Mouse (Mus musculus) gastrocnemius, adult 18-20 months (tissue): ENCODE measurements around the gene Atp1a4. TPM values are rescaled to one million over a fixed set of nuclear protein-coding genes. Genes with fewer than 3 reads are reported as not detected.

Experiments
- DNase-seq: peaks from one replicate; pipeline ENCODE4 v3.0.0; 2021; ENCODE audit warnings: low spot score
- total RNA-seq, 2 experiments: library from RNA; stranded (reverse); gene quantifications; 2 replicates each; pipeline ENCODE4 v1.2.3; 2021

Atp1a4 gene
- total RNA-seq, 2 experiments from 2014 or later = 0.40 to 0.43 TPM

DNA sequence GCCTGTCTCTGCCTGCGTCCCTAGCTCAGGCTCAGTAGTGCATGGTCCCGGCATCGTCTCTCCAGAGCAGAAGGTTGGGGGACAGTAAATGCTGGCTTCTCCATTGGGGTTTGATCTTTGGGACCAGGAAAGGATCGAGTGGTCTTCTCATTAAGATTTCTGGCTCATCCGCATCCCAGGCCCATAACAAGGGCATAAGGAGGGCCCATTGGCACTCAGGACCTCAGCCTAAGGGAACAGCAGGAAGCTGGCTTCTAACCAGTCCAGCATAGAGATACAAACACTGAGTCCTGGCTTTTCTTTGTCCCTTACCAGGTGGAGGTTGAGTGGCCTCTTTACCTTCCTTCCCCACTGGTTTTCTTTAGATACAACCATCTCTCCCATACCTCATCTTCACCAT is 60.4 kb downstream of the Atp1a4 start:
- DNase-seq = no peak

DNA sequence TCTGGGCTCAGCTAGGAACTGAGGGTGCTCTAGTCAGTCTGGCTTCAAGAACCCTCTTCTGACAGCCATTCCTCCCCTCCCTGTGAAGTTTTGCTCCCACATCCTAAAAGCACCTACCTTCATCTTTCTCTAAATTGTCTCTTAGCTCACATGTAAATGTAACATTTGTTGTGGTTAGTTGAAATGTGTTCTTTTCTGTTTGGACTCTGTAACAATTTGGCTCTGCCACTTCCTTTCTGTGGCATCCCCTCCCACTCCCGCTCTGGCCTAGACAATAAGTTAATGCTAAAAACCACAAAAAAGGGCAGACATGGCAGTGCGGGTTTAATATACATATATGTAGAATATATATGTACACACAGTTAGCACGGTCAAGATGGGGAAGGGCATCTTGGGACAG is 61.1 kb downstream of the Atp1a4 start:
- DNase-seq = no peak

- DNase-seq = no peak
These were observed 63.8 kb downstream of the Atp1a4 start for GRCm38 (mm10) chr1:172194435-172194834.

- no peak for DNase-seq
These were observed 66.0 kb downstream of the Atp1a4 start for GRCm38 (mm10) chr1:172192217-172192616.

- no peak for DNase-seq
These were observed 66.6 kb downstream of the Atp1a4 start for GRCm38 (mm10) chr1:172191578-172191977.

DNA sequence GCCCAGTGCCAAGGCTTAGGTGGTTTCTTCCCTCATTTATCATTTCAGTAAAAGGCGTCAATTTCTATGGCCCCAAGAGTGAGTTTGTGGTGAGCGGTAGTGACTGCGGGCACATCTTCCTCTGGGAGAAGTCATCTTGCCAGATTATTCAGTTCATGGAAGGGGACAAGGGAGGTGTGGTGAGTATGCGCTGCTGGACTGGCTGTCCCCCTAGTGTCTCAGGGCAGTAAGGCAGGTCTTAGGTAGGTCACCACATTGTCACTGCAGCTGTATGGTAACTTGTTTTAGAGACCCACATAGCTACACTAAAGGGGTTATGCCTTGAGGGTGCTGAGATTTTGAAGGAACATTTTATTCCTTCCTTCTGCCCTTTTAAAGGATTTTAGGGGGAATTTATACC is 69.3 kb downstream of the Atp1a4 start:
- peak; percentile 38 for DNase-seq

GRCm38 (mm10) chr1:172186401-172187289 is 71.6 kb downstream of the Atp1a4 start:
- no peak for DNase-seq

GRCm38 (mm10) chr1:172183915-172184314 is 74.3 kb downstream of the Atp1a4 start:
- DNase-seq = no peak

- no peak for DNase-seq
These were observed 75.2 kb downstream of the Atp1a4 start for GRCm38 (mm10) chr1:172183056-172183455.

DNA sequence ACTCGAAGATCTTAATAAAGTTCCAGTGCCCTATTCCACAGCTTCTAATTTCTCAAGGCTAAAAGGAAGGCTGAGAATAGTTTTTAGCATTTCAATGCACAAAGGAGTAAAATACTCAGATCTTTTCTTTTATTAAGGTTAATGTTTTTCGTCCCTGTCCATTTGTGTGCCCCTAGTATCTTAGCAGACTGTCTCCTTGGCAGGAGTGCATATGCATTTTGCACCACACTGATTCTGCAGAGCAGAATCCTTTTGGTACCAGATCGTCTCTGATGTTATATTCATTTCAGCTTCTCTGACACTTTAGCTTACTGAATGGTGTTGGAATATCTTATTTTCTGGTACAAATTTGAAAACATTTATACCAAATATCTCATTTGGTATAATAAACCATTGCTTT is 76.4 kb downstream of the Atp1a4 start:
- no peak for DNase-seq

DNA sequence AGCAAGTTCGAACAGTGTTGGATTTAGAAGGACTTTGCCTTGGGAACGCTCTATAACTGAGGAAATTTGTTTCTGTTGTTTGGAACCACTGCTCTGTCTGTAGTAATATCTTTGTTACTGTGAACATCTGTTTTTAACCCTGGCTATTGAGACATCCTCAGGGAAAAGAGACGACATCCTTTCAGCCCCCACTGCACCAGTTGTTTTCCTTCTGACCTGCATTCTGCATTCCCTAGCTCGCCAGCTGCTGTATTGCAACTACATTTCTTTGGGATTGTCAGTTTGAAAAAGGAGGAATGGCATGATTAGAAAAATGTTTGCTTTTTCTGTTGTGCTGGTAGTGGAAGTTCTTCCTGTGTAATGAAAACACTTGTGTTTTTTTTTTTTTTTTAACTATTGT is 77.3 kb downstream of the Atp1a4 start:
- no peak for DNase-seq

DNA sequence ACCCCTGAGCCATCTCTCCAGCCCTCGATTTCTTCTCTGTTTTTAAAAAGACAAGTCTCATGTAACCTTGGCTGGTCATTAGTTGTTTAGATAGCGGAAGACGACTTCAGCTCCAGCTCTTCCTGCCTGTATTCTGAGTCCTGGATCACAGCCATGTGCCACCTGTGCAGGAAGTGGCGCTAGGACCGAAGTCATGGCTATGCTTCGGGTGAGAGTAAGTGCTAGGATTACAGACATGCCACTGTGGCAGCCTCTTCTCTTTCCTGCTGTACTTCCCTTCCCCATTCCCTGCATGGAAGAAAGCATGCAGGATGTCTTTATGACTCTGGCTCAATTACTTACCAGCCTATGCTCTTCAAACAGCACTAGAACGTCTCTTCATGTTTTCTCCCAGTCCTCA is 79.1 kb downstream of the Atp1a4 start:
- DNase-seq = peak; percentile 44

GRCm38 (mm10) chr1:172177791-172178190 is 80.4 kb downstream of the Atp1a4 start:
- no peak for DNase-seq

Other genes with a start within 250 kb of the Atp1a4 start
- under 1 TPM; 0.34 to 0.55 TPM for gene Vangl2, start 230.0 kb downstream of the Atp1a4 start, total RNA-seq
- not detected for gene Nhlh1, start 200.8 kb downstream of the Atp1a4 start, total RNA-seq
- gene Copa, start 175.9 kb downstream of the Atp1a4 start, total RNA-seq = 10 to 100 TPM; 85.8 to 86.6 TPM
- gene Ncstn, start 175.6 kb downstream of the Atp1a4 start, total RNA-seq = 10 to 100 TPM; 24.7 to 24.8 TPM
- 10 to 100 TPM; 74.8 to 76.0 TPM for gene Pex19, start 131.7 kb downstream of the Atp1a4 start, total RNA-seq
- gene Dcaf8, start 110.3 kb downstream of the Atp1a4 start, total RNA-seq = 100 to 1,000 TPM; 192 to 193 TPM
- 10 to 100 TPM; 20.2 to 33.2 TPM for gene Pea15a, start 51.6 kb downstream of the Atp1a4 start, total RNA-seq
- 1,000 to 10,000 TPM; 2,670 to 3,214 TPM for gene Casq1, start 38.5 kb downstream of the Atp1a4 start, total RNA-seq
- gene Igsf8, start 3.2 kb upstream of the Atp1a4 start, total RNA-seq = 10 to 100 TPM in 1 of 2 experiments, 1 to 10 TPM in 1; 7.6 to 10.6 TPM
- 1,000 to 10,000 TPM in 1 of 2 experiments, 100 to 1,000 TPM in 1; 896 to 1,049 TPM for gene Atp1a2, start 39.6 kb upstream of the Atp1a4 start, total RNA-seq
- not detected for gene Kcnj9, start 70.9 kb upstream of the Atp1a4 start, total RNA-seq
- gene Kcnj10, start 82.8 kb upstream of the Atp1a4 start, total RNA-seq = under 1 TPM; 0.05 to 0.17 TPM
- gene Pigm, start 118.1 kb upstream of the Atp1a4 start, total RNA-seq = 1 to 10 TPM; 3.0 to 3.3 TPM
- gene Slamf9, start 216.9 kb upstream of the Atp1a4 start, total RNA-seq = under 1 TPM; 0.28 to 0.30 TPM
- under 1 TPM in 1 of 2 experiments, not detected in 1; 0.19 TPM for gene Igsf9, start 223.4 kb upstream of the Atp1a4 start, total RNA-seq
- gene Tagln2, start 241.6 kb upstream of the Atp1a4 start, total RNA-seq = 10 to 100 TPM; 14.0 to 28.7 TPM